Mouse (Mus musculus) heart, adult 2 months (tissue): Measurements from ENCODE around the gene Rc3h1. TPM values are rescaled to one million over a fixed set of nuclear protein-coding genes. Genes with fewer than 3 reads are reported as not detected.

Experiments
- DNase-seq, 2 experiments: peaks; one replicate each; pipeline ENCODE4 v3.0.0; 2021
- H3K27ac ChIP-seq: fragments of 200-600 bp; 2 replicates; pipeline ENCODE4 v1.8.1; 2022
- H3K27me3 ChIP-seq: fragments of 200-500 bp; 2 replicates; pipeline ENCODE4 v1.6.1; 2012; ENCODE audit warnings: mild to moderate bottlenecking, low read length, inconsistent platforms, mixed read lengths; ENCODE audit not compliant: control insufficient read depth, insufficient read depth
- H3K36me3 ChIP-seq: fragments of 200-500 bp; 2 replicates; pipeline ENCODE4 v1.6.1; 2012; ENCODE audit warnings: low read length, inconsistent platforms; ENCODE audit not compliant: control insufficient read depth, insufficient read depth
- H3K4me1 ChIP-seq: fragments of 200-500 bp; 2 replicates; pipeline ENCODE4 v1.6.1; 2011; ENCODE audit warnings: low read length; ENCODE audit not compliant: control insufficient read depth, insufficient read depth
- H3K4me3 ChIP-seq: fragments of 200-600 bp; 2 replicates; pipeline ENCODE4 v1.8.1; 2022
- H3K79me2 ChIP-seq: fragments of 200-500 bp; replicated peaks from 2 replicates; pipeline ENCODE4 v1.6.1; 2012; ENCODE audit warnings: mild to moderate bottlenecking, inconsistent platforms, low read length, moderate library complexity, mixed read lengths; ENCODE audit not compliant: control insufficient read depth, insufficient read depth
- H3K9ac ChIP-seq: fragments of 200-500 bp; 2 replicates; pipeline ENCODE4 v1.6.1; 2012; ENCODE audit warnings: low read depth, mild to moderate bottlenecking, control low read depth, inconsistent platforms, low read length, mixed read lengths
- CTCF ChIP-seq: fragments of 200-600 bp; IDR thresholded peaks from 2 replicates; pipeline ENCODE4 v1.8.1; 2022; ENCODE audit warnings: antibody characterized with exemption, mild to moderate bottlenecking, moderate library complexity
- EP300 ChIP-seq: fragments of 200-500 bp; IDR thresholded peaks from 2 replicates; pipeline ENCODE4 v1.6.1; 2011; ENCODE audit warnings: low read depth, low read length, control low read depth; ENCODE audit not compliant: insufficient read depth
- POLR2A ChIP-seq: fragments of 200-500 bp; IDR thresholded peaks from 2 replicates; pipeline ENCODE4 v1.6.1; 2011; ENCODE audit warnings: mild to moderate bottlenecking, low read depth, low read length, control low read depth; ENCODE audit not compliant: insufficient read depth
- WGBS: fragments of 180-500 bp; shearing (Covaris S2); methylation state at CpG from one replicate; pipeline ENCODE4 v1.1.7; 2018; 5-methylcytosine and 5-hydroxymethylcytosine counted together
- intact Hi-C: fragments of 180-260 bp; cut with DNase I; formaldehyde crosslinking; loops from one replicate; pipeline ENCODE4 v1.15.1; 2025
- polyA plus RNA-seq: library from polyadenylated mRNA; depleted of rRNA; stranded (reverse); fragments of >200 nt; gene quantifications from 2 replicates; pipeline ENCODE4 v1.2.3, GENCODE M21; 2012
- total RNA-seq, 2 experiments: library from RNA; stranded (reverse); gene quantifications; 2 replicates each; pipeline ENCODE4 v1.2.3; 2021

Gene Rc3h1
- total and polyA plus RNA-seq, 3 experiments, result 9.8 to 42.0 (median 39.0) TPM

DNA sequence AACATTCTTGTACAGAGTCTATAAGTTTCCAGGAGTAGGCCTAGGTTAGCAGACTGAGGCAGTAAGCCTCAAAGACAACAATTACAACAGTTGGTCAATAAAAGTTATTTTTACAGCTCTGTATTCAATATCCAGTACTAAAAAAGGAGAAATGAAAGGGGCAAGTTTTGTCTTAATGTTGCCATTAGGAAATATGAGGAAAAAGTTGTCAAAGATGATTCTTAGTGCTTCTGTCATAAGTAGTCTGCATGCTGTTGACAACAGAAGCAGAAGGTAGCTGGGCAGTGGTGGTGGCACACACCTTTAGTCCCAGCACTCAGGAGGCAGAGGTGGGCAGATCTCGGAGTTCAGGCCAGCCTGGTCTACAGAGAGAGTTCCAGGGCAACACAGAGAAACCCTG, 13.2 kb downstream of the Rc3h1 start:
- H3K79me2 ChIP-seq, result peaks cover 10% of the 10 kb centered on the region
- no peak for DNase-seq
- WGBS, result 89% methylated on average over 1 of the region's 1 CpGs
- H3K4me1 ChIP-seq, result peaks cover 26% of the 10 kb centered on the region
- no peak overlapping the region for H3K4me3 ChIP-seq
- TF ChIP-seq POLR2A (no peak), EP300 (no peak), CTCF (no peak)
- no peak overlapping the region for H3K9ac ChIP-seq
- no peaks in the 10 kb centered on the region for H3K27me3 ChIP-seq
- intact Hi-C loops, result no loop called here
- peaks cover 38% of the 10 kb centered on the region for H3K36me3 ChIP-seq
- no peak overlapping the region for H3K27ac ChIP-seq

DNA sequence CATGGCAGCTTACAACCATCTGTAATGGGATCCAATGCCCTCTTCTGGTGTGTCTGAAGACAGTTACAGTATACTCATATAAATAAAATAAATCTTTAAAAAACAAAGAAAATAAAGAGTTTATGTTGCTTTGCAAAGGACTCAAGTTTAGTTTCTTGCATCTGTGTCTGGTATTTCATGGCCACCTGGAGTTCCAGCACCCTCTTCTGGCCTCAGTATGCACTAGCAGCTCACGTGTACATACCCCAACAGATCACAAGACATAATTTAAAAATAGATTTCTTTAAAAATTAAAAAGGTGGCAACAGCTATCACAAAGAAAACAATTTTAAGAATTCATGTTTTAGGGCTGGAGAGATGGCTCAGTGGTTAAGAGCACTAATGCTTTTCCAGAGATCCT, 15.7 kb downstream of the Rc3h1 start:
- intact Hi-C loops, result no loop called here
- peaks cover 31% of the 10 kb centered on the region for H3K36me3 ChIP-seq
- peaks cover 7% of the 10 kb centered on the region for H3K79me2 ChIP-seq
- peaks cover 21% of the 10 kb centered on the region for H3K4me1 ChIP-seq
- no peak overlapping the region for H3K27ac ChIP-seq
- H3K27me3 ChIP-seq, result no peaks in the 10 kb centered on the region
- no peak for TF ChIP-seq EP300
- no peak for TF ChIP-seq POLR2A
- TF ChIP-seq CTCF, result peak; percentile 49
- 93% methylated on average over 1 of the region's 1 CpGs for WGBS
- no peak overlapping the region for H3K9ac ChIP-seq
- H3K4me3 ChIP-seq, result no peak overlapping the region
- DNase-seq, result no peak

DNA sequence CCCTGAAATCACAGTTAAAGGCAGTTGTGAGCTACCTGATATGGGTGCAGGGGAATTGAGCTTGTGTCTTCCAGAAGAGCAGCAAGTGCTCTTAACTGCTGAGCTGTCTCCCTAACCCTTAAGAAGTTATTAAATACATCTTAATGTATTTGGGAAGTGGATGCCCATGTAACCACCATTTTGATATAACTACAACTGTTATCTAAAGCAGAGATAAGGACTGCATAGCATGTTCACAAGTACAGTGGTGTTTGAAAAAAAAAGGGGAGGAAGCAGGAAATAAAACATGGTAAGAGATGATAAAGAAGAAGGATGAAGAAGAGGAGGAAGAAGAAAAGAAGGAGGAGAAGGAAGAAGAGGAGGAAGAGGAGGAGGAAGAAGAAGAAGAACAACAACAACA, 25.1 kb downstream of the Rc3h1 start:
- TF ChIP-seq POLR2A (no peak), EP300 (no peak), CTCF (no peak)
- no peak overlapping the region for H3K27ac ChIP-seq
- H3K4me3 ChIP-seq, result no peak overlapping the region
- peaks cover 15% of the 10 kb centered on the region for H3K36me3 ChIP-seq
- H3K4me1 ChIP-seq, result peaks cover 5% of the 10 kb centered on the region
- intact Hi-C loops, result loop anchor here (5.0 kb wide), 1 partner anchor 139 kb away; the partner anchor contains the start of gene Rabgap1l
- peaks cover 4% of the 10 kb centered on the region for H3K79me2 ChIP-seq
- no peak for DNase-seq
- no peak overlapping the region for H3K9ac ChIP-seq
- no peaks in the 10 kb centered on the region for H3K27me3 ChIP-seq

DNA sequence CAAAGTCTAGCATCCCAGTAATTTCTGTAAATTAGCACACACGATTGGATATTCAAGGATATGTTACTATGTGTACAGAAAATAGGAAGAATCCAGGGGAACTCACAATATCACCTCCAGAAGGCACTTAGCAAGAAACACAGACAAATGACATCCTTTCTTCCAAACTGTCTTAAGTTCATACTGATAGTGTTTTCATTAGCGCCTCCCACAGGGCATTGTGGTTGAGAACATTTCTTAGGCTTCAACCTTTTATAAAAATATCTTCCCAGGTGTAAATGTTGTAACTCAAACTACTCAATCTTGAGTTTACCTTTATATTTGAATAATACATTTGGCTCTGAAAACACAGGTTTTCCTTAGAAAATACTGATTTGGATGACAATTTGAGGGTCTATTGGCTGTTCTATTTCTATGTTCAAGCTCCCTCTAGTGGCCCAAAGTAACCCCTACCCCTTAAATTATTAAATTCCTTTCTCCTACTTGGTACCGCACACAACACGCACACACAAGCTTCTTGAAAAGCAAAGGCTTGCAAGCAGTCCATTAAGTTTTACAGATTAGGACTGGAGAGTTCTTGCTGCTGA, 27.8 kb downstream of the Rc3h1 start:
- intact Hi-C loops, result loop anchor here (1.0 to 5.0 kb wide), 3 partner anchors 79 to 191 kb away; partner anchors contain the start of gene Rabgap1l
- no peak for DNase-seq
- H3K36me3 ChIP-seq, result peaks cover 12% of the 10 kb centered on the region
- no peak overlapping the region for H3K27ac ChIP-seq
- peaks cover 2% of the 10 kb centered on the region for H3K79me2 ChIP-seq
- no peak overlapping the region for H3K4me3 ChIP-seq
- H3K9ac ChIP-seq, result no peak overlapping the region
- WGBS, result 56% methylated on average over 4 of the region's 4 CpGs
- H3K27me3 ChIP-seq, result no peaks in the 10 kb centered on the region
- H3K4me1 ChIP-seq, result peaks cover 2% of the 10 kb centered on the region
- TF ChIP-seq EP300 (no peak), CTCF (peak; percentile 88), POLR2A (no peak)

DNA sequence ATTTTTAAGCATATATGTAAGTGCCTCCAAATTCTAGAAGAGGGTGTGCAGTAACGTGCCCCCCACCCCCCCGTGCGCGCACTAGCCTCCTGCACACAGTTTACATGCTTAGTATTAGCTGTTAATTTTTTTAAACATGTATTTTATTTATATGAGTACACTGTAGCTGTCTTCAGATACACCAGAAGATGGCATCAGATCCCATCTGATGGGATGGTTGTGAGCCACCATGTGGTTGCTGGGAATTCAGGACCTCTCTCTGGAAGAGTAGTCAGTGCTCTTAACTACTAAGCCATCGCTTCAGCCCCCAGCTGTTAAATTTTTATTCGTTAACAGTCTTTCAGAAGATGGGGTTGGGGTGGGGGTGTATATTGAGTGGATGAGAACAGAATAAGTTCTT, 29.3 kb downstream of the Rc3h1 start:
- Histone ChIP-seq H3K9ac (no peak overlapping the region), H3K4me1 (no peaks in the 10 kb centered on the region; the same call in 1 of the 2 replicates), H3K27me3 (no peaks in the 10 kb centered on the region), H3K4me3 (no peak overlapping the region), H3K27ac (no peak overlapping the region), H3K36me3 (peaks cover 3% of the 10 kb centered on the region), H3K79me2 (no peaks in the 10 kb centered on the region)
- peak; percentile 42 for TF ChIP-seq CTCF
- no peak for TF ChIP-seq EP300
- no peak for TF ChIP-seq POLR2A
- 91% methylated on average over 6 of the region's 6 CpGs for WGBS
- DNase-seq, result no peak
- intact Hi-C loops, result loop anchor here (2.0 kb wide), 1 partner anchor 81 kb away; no protein-coding TSS in a partner anchor

DNA sequence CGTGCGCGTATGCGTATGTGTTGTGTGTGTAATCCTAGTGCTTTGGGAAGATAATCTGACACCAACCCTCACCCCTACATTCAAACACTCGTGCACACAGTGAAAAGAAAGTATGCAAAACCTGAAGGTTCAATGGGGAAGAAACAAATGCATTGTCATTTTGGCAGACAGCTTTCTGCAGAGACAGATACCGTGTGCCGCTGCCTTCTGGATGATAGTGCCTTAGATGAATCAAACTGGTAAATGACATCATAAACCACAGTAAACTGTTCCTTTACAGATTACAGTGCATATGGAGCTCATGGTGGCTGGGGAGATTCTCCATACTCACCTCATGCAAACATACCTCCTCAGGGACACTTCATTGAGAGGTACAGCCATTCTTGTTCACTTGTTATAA, 57.0 kb downstream of the Rc3h1 start:
- intact Hi-C loops, result no loop called here
- DNase-seq, result no peak
- Histone ChIP-seq H3K9ac (no peak overlapping the region), H3K4me1 (no peaks in the 10 kb centered on the region), H3K79me2 (no peaks in the 10 kb centered on the region), H3K27ac (no peak overlapping the region), H3K4me3 (no peak overlapping the region), H3K36me3 (peaks cover 2% of the 10 kb centered on the region), H3K27me3 (no peaks in the 10 kb centered on the region)
- 93% methylated on average over 7 of the region's 7 CpGs for WGBS
- TF ChIP-seq EP300 (no peak), CTCF (no peak), POLR2A (no peak)
